Mouse (Mus musculus): ENCODE data around the gene Kat6b. TPM values are rescaled to one million over a fixed set of nuclear protein-coding genes. Genes with fewer than 3 reads are reported as not detected.

Gene Kat6b
- 8.8 and 10.6 TPM in 2 replicates for polyA plus RNA-seq (2012; rRNA removed; ENCODE audit: low replicate concordance)

DNA sequence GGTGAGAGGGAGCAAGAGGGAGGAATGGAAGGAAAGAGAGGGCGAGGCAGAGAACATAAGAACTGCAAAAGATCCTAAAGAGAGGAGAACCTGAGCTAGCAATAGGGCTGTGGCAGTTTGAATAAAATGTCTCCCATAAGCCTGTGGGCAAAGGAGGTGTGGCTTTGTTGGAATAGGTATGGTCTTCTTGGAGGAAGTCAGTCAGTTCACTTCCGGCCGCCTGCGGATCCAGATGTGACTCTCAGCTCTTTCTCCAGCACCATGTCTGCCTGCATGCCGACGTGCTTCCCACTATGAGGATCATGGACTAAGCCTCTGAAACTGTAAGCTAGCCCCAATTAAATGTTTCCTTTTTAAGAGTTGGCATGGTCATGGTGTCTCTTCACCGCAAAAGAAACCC, at the start of gene Kat6b:
Kat6b (plus strand) TSS at position 204 of the 400 bp plus-strand sequence.

DNA sequence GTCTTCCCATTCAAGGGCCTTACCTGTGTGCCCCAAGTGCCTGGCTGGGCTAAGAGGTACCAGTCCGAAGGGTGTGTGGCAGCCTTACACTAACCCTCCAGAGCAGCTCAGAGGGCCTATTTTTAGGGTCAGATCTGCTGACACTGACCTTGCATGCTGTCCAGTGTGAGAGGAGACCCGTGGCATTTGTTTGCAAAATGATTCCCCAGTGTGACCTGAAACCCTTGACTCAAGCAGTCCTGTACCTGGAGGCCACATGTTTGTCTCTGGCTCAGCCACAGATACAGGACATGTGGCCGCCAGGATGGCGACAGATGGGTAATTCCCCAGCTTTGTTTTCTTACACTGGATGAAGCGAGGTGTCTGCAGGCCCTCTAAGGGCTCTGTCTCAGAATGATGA, 233.3 kb downstream of the Kat6b start, which contains the start of gene Dupd1:
Dupd1 (minus strand) TSS at position 91 of the 400 bp plus-strand sequence.

Other genes with a start within 250 kb of the Kat6b start
- gene Dupd1, start 233.1 kb downstream of the Kat6b start, polyA plus RNA-seq (2012; rRNA removed; ENCODE audit: low replicate concordance): 6.4 TPM in 1 of 2 replicates, not detected in the other

Data from mammary gland, adult 2 months (tissue).